Mouse (Mus musculus) cerebellum, postnatal 4 days (tissue): ENCODE measurements at regions not wholly inside any gene's neighbourhood (a gene's known extent, or its start where the extent isn't known, plus 50 kb on each side); places are given as distances from the start of the nearest gene placed in this dataset.

Experiments
- DNase-seq, 2 experiments: peaks; one replicate each; pipeline ENCODE4 v3.0.0; 2022; ENCODE audit warnings: low spot score in 2 of 2, mixed read lengths in 1 of 2

DNA sequence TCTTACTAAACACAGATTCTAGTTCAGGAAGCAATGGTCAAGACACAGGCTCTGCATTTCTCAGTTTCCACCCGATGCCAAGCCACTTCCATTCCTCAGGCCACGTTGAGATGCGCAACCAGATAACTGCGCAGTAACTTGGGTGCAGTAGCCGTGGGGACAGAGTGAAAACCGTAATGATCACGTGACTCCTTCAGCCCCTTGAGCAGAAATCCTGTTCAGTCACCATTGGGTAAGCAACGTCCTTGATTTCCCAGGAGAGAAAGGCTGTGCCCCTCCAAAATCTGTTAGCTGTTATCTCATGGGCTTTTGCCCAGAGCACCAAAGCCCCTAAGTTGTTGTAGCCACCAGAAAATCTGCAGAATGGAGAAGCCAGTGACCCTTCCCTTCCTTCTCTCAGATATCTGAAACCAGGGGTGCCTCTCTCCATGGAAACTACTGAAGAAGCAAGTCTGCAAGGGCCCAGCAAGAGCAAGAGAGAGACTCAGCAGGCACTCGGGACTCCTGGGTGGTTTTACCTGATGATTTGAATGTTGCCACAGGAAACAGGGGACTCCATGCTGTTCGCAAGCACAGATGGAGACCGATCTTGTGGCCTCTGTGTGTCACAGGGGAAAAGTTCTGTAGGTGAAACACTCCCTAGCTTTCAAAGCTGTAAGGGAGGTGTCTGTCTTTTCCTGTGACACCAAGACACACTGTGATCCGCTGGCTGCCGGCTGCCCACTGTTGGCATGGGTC, 126.7 kb downstream of the Lmo4 start:
- no peak for DNase-seq

DNA sequence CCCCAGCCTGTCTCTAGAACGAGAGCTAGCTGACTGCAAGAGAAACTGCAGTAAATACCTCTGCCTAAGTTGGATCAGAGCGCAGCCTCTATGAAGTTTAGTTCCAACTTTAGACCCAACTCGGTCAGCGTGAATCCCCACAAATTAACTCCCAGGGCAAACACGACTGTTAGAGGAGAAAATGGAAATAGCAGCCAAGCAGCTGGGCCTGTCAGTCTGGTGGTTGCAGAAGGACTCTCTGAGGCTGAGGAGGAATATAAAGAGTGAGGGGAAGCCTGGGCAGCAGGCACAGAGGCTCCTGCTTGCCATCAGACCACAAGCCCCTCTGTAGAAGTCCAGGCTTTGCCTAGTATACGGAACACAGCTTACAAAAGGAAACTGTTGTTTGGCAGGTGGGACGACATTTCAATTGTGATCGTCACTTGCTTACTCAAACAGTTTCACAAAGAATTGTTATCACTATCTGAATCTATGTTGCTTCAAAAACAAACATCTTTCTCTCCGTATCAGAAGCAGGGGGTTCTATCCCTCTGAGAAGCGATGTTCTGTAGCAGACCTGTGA, 135.0 kb downstream of the Lmo4 start:
- no peak for DNase-seq

DNA sequence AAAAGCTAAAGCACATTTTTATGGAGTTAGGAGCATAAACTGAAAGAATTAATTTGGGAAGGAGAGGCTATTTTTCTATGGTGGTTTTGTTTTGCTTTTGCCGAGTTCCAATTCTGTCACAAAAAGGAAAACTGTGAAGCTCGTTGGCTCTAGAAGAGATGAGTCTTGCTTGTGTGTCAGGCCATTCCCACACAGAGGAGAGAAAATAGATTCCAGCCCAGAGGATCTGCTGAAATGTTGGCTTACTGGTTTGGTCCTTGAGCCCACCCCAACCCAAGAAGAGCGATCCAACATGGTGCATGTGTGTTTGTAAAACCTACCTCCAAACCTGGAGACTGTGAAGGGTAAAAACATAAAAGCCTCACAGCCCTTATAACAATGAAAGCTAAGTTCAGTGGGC, 138.0 kb downstream of the Lmo4 start:
- DNase-seq, result no peak

DNA sequence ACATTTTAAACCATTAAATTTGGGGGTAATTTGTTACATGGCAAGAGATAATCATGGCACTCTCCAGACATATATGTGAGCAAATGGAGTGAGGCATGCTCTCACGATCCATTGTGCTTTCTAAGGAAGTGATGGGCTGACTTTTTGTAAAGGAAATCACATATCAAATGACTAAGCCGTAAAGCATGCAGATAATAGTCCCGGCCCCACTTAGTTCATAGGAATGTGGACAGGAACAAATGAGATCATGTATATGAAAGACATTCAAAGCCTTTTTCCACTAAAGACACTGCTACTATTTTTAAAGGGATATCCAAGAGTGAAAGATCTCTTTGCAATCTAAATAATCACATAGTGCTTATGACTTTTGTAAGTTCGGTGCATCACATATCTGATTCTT, 146.9 kb downstream of the Lmo4 start:
- DNase-seq, result no peak

DNA sequence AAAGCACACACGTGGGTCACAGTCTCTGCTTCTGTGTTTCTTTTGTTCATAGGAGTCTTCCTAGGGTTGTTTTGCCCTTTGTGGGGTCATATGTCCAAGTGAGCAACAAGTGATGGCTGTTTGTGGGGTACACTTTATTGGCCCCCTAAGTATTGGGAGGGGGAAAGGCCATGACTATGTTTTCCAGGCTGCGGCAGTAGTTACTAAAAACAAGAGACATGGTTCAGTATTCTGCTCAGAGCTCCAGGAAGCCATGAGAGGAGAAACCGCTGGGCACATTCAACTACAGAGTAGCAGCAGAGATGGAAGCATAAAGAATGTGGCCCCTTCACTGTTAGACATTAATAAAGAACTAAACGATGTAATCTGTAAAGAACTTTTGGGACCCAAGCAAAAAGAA, 154.7 kb downstream of the Lmo4 start:
- DNase-seq, result no peak

DNA sequence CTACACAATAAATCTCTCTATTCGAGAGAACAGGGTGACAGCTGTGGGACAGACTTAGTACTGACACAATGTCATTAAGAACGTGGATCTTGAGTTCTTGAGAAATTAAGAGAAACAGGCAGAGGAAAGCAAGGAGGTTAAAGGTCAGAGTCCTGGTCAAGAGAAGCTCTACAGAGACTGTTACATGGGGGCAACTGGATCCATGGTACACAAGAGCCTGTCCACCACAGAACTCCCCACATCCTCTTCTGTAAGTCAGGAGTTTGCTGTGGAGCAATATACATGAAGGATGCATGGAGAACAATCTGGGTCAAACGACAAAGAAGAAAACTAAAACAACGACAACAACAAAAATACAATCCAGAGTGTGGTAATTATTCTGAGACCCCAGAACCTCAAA, 155.8 kb downstream of the Lmo4 start:
- DNase-seq, result no peak

DNA sequence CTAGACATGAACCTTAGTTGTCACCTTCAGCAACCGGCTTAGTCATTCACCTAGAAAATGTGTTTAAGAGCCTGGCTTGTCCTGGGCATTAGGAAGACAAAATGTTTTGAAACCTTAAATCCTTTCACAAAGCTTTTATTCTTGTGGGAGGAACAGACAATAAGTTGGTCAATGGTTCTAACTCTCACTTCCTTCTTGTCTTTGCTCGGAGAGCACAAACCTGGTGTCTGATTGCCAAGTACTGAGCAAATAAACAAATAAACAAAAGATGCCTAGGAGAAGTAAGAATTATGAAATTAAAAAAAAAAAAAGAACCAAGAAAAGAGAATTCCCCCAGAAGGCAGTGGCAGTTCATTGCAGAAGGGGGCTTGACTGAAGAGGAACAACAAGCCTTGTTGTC, 160.7 kb downstream of the Lmo4 start:
- no peak for DNase-seq

DNA sequence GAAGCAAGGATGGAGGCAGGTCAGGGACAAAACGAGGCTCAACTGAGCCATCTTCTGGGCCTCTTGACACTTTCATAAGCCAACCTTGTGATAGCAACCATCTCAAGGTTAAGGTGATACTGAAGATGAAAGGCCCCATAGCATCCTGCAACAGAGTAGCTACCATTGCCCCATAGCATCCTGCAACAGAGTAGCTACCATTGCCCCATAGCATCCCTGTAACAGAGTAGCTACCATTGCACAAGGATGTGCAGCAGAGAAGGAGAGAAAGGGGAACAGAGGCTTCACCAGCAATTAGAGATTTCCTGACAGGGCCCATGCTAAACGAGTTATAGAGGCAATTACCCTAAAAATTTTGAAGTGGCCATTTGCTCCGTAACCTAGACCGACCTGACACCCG, 163.2 kb downstream of the Lmo4 start:
- DNase-seq, result no peak

DNA sequence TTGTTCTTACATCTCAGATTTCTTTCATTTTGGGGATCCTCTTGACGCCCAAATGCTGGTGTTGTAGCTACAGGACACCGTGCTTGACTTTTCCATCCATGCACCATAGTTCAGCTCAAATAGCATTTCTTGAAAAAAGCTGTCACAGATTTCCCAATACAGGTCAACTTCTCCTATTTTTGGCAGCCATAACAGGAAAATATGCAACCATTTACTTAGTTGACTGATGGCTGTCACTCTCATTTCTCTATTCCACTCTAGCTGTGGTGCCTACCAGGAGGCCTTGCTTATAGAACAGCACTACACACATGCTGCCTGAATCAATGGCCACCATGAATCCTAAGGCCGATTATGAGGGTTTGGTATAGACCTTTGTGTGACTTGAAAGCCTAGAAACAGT, 165.5 kb downstream of the Lmo4 start:
- DNase-seq, result no peak

DNA sequence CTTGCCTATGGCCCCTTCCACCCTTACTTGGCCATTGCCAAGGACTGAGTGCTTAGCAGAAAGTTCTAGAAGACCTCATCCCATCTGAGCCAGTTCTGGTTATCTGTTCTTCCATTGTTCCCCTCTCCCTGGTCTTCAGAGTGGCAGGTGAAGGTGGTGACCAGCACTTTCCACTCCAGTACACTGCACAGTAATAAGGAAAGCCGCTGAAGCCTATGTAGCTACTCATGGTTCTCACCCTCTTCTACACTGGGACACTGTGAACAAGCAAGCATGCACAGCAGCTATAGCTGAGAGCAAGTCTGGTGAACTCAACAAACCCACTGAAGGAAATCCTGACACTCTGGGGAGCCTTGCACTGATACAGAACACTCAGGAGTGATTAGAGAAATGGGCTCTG, 175.4 kb downstream of the Lmo4 start:
- DNase-seq, result no peak

DNA sequence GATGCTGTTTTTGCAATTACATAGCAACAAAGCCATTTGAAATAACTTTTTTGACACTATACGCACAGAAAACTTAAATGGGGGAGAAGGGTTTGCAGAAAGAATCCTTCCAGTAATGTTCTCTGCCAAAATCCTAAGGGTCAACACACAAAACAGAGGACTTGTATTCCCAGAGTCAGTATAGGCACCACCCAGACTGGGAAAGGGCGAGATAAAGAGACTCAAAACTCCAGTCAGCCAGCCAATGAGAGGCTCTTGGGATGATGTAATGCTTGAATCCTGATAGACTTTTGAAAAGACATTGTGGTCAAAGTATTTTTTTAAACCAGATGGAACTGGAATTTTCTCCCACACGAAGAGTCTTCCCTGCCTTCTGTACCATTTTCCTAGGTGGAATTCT, 175.9 kb downstream of the Lmo4 start:
- DNase-seq, result no peak

DNA sequence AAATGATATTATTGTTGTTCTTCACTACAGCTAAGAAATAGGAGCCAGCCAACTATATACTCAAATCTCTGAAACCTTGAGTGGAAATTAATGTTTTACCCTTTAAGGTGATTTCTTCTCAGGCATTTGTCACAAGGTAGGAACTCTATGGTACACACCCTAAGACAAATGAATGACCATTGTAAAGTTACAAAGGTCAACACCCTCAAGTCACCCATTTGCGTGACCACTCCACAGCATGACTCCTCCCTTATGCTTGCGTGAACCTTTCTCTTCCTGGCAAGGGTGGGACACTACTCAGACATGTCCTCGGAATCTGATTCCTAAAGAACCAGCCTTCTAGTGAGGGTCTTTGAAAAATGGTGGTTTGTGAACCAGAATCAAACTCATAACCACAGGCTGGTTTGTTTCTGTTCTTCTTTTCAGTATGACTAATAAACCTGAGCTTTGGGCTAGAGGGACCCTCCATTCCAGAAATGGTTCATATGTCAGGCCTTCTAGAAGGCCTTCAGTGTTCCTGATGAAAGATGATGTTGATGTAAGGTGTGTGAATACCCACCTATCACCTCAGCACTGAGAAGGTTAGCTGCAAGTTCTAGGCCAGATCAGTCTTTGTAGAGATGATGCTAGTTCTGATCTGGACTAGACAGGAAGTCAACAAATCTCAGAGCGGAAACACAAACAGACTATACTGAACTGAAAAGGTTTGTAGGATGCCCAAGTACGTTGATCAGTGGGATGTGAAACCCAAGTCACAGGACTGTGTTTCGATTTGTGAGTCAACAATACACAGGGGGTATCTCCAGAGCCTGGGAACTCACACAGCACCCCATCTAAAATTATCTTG, 177.7 kb downstream of the Lmo4 start:
- DNase-seq, result no peak

DNA sequence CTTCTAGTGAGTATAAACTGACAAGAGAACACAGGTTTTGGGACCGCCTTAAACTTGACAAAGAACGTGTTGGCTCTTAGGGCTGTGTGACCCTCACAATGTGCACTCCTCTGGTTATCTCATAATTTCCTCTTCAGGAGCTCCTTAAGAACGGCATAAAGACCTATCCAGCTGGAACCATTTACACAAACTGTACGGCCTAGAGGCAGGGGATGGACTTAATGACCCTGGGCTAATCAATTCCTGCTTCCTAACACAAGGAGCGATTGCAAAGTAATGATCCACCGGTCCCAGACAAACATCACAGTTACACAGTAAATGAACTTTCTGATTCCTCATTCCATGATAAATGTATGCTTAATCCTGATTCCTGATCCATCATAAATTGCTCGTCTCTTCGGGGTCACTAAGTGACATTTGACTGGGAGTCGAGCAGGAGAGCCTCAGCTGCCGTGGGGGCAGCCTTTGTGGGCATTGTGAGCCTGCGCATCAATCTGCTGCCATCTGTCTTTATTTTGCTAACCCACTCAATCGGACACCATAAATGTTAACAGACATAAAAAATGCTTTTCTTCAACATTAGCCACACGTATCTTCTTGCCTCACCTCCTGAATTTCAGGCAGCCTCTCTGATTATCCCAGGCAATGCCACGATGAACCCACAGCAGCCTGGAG, 179.4 kb downstream of the Lmo4 start:
- DNase-seq, result no peak

DNA sequence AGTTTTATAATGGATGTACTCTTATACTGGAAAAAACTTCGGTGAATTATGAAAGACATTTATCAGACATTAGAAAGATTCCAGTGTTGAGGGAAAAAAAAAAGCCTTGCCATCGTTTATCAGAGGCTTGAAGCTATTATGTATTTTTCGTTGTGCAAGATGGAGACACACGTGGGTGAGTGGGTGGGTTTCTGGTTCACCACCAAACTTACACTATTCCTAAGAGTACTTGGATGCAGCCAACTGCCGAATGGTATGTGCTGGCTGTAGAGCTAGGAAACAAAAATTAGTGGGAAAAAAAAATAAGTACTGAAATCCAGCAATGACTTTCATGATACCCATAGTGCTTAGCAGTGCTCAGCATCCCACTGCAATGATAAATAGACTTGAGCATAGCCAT, 180.8 kb downstream of the Lmo4 start:
- no peak for DNase-seq

DNA sequence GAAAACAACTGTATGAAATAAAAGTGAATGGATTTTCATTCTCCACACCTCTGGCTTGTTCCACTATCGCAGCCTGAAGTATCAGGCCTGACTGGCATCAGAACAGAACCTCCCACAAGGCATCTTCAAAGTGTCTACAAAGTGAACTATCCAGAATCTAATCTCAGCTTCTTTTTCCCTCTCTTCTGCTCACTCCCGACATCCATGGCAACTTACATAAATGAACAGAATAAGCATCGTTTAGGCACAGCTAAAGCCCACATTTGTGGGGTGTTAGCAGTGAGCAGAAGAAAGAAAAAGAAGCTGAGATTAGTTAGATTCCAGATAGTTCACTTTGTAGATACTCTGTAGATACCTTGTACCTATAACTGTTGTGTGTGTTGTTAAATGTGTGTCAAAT, 182.0 kb downstream of the Lmo4 start:
- DNase-seq, result no peak

DNA sequence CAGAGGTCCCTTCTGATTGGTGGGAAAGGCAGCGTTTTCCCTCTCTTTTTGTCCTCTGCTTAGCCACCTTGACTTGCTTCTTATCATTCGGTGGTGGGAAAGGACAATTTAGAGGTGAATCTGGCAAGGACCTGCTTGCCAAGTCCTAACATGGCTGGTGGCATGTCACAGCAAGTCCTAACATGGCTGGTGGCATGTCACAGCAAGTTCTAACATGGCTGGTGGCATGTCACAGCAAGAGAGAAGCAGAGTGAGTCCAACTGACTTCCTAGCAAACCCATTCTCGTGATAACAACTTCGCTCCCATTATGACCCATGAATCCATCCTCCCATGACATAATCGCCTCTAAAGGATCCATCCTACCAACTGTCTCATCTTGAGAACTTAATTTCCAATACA, 183.1 kb downstream of the Lmo4 start:
- no peak for DNase-seq

DNA sequence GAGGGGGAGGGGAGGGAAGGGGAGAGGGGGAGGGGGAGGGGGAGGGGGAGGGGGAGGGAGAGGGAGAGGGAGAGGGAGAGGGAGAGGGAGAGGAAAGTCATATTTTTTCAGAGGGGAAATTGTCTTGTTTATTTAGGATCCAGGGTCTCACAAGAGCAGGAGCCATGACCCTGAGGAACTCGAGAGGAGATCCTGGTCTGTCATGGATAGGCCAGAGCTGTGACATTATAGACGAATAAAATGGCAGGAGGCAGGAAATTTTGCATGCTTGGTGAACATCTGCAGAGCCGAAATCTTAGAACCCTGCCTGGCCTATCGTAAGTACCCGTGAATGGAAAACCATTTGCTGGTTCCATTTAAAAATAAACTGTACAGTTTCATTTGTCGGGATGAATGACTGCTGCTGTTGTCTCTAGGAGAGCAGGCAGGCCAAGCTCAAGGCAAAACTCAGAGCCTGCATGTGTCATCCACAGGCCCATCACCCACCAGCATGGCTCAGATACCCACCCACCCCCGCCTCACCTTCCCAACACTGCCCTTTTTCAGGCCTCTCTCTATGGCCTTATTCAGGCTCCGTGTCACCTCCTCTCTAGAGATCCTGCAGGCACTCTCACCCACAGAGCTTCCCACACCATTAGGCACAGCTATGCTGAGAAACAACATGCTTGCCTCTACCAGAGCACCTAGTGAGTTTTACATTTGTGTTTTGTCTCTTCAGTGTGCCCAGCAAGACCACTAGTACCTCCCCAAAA, 184.7 kb downstream of the Lmo4 start:
- DNase-seq, result no peak

DNA sequence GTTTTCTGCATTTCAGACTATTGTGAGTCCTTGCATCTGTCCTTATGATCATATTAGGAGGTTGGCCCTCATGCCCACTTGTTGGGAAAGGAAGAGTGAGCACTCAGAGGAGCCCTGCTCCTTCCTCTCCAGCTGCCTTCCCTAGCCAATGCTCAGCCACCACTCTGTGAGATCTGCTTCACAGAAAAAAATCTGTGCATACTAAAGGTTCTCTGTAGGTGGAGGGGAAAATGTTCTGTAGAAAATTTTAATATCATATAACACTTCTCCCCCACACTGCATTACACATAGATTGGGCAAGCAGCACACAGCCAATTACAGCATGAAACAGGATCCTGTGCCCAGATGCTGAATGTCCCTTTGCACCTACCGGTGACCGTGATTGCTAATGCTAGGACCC, 185.7 kb downstream of the Lmo4 start:
- no peak for DNase-seq

DNA sequence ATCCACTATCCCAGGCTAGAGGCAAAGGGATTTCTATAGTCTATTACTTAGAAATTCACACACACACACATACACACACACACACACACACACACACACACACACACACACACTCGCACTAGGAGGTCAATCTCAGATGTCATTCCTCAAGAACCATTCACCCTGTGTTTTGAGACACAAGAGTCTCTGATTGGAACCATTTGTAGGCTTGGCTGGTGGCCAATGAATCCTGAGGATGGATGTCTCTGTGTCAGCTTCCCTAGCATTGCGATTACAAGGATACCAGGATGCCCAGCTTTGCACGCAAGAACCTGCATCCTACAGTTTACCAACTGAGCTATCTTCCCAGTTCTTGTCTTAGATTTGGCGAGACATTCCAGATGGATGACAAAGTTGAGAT, 186.5 kb downstream of the Lmo4 start:
- no peak for DNase-seq

DNA sequence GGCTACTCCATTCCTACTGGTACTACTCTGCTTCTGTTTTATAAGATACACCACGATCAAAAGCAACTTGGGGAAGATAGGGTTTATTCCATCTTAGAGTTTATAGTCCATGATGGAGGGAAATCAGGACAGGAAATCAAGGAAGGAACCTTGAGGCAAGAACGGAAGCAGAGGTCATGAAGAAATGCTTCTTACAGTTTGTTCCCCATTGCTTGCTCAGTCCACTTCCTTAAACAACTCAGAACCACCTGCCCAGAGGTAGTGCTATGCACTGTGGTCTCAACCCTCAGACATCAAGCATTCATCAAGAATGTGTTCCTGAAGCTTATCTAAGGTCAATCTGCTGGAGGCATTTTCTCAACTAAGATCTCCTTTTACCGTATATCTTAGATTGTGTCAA, 189.8 kb downstream of the Lmo4 start:
- no peak for DNase-seq

DNA sequence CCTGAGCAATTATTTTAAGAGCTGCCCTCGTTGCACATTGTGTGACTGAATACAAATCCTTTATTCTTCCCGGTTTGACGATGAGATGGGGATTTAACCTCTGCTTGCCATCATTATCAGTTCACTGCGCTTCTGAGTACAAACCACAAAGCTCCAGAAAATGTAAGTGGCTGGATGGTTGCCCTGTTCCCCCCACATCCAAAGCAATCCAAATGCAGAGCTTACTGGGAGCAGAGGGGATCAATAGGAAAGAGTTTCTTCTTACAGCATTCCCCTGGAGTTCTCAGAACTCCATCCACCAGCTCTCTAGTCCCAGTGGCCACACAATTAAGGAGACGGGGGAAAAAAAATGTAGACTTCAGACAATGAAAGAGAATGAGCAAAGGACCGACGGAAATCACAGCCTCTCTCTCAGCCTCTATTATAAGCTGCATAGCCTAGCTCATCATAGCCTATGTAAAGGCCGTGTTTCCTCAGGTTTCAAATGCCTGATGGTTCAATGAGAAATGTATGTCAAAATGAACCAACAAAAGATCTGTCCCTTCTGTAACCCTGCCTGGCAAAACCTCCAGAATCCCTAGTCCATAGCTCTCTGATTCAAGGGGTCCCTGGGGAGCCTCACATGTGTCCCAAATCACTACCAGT, 191.4 kb downstream of the Lmo4 start:
- no peak for DNase-seq
